Mouse (Mus musculus) intestine, embryonic 14.5 days (tissue): ENCODE data around the gene Slc47a1. TPM values are rescaled to one million over a fixed set of nuclear protein-coding genes. Genes with fewer than 3 reads are reported as not detected.

Experiments used
- ATAC-seq: fragments of 200-750 bp; cut with Nextera tagmentation; replicated peaks from 2 replicates; pipeline ENCODE4 v1.8.0; 2017; ENCODE audit warnings: low read depth, moderate number of reproducible peaks, moderate TSS enrichment, moderate library complexity; ENCODE audit not compliant: low FRiP score, low TSS enrichment
- DNase-seq: peaks from one replicate; pipeline ENCODE4 v3.0.0-alpha.2; 2018; ENCODE audit warnings: low spot score
- H3K27ac ChIP-seq: fragments of 300-500 bp; sonication (generic); 2 replicates; pipeline ENCODE4 v1.5.1; 2014; ENCODE audit warnings: low read depth, mild to moderate bottlenecking, control low read depth
- H3K27me3 ChIP-seq: fragments of 300-500 bp; sonication (generic); replicated peaks from 2 replicates; pipeline ENCODE4 v1.6.1; 2014; ENCODE audit warnings: low read length, control low read depth; ENCODE audit not compliant: control insufficient read depth, insufficient read depth
- H3K36me3 ChIP-seq: fragments of 300-500 bp; sonication (generic); 2 replicates; pipeline ENCODE4 v1.6.1; 2014; ENCODE audit warnings: low read length, control low read depth; ENCODE audit not compliant: control insufficient read depth, insufficient read depth
- H3K4me1 ChIP-seq: fragments of 300-500 bp; sonication (generic); replicated peaks from 2 replicates; pipeline ENCODE4 v1.6.1; 2014; ENCODE audit warnings: low read length, control low read depth, mixed read lengths; ENCODE audit not compliant: control insufficient read depth, insufficient read depth
- H3K4me2 ChIP-seq: fragments of 300-500 bp; sonication (generic); 2 replicates; pipeline ENCODE4 v1.6.1; 2014; ENCODE audit warnings: low read length
- H3K4me3 ChIP-seq: fragments of 300-500 bp; sonication (generic); 2 replicates; pipeline ENCODE4 v1.5.1; 2014; ENCODE audit warnings: low read depth, low read length, control low read depth, mixed read lengths
- H3K9ac ChIP-seq: fragments of 300-500 bp; sonication (generic); 2 replicates; pipeline ENCODE4 v1.6.1; 2014; ENCODE audit warnings: mild to moderate bottlenecking, low read length
- H3K9me3 ChIP-seq: fragments of 300-500 bp; sonication (generic); 2 replicates; pipeline ENCODE4 v1.6.1; 2016; ENCODE audit warnings: low read length, control low read depth; ENCODE audit not compliant: control insufficient read depth
- WGBS: fragments of 180-500 bp; shearing (Covaris S2); extraction: QIAGEN DNeasy Blood & Tissue Kit; methylation state at CpG from one replicate; pipeline ENCODE4 v1.1.7; 2014; 5-methylcytosine and 5-hydroxymethylcytosine counted together
- polyA plus RNA-seq: library from polyadenylated mRNA; unstranded; fragments of >200 nt; fragmentation: Nextera tagmentation; extraction: Ambion mirVana; gene quantifications from 2 replicates; pipeline ENCODE4 v1.2.1, GENCODE M21; 2014

Gene Slc47a1
- polyA plus RNA-seq, 1 experiment from 2014 or later: 0.43 TPM

- WGBS: 86% methylated on average over 6 of the region's 6 CpGs
Observed at GRCm38 (mm10) chr11:61364096-61364495, 14.0 kb downstream of the Slc47a1 start.

GRCm38 (mm10) chr11:61361515-61362190 lies 16.5 kb downstream of the Slc47a1 start:
- WGBS: 87% methylated on average over 11 of the region's 11 CpGs
- no peaks in the 10 kb centered on the region for H3K9me3 ChIP-seq
- ATAC-seq: no peak
- no peaks in the 10 kb centered on the region for H3K4me1 ChIP-seq
- no peak overlapping the region for H3K9ac ChIP-seq
- H3K4me3 ChIP-seq: no peak overlapping the region
- no peak for DNase-seq
- no peaks in the 10 kb centered on the region for H3K36me3 ChIP-seq
- H3K4me2 ChIP-seq: no peak overlapping the region
- no peak overlapping the region for H3K27ac ChIP-seq
- no peaks in the 10 kb centered on the region for H3K27me3 ChIP-seq

More at GRCm38 (mm10) chr11:61364096-61364495, 14.0 kb downstream of the Slc47a1 start:
- Histone ChIP-seq H3K9me3 (no peaks in the 10 kb centered on the region), H3K27ac (no peak overlapping the region), H3K36me3 (no peaks in the 10 kb centered on the region), H3K27me3 (no peaks in the 10 kb centered on the region), H3K4me1 (no peaks in the 10 kb centered on the region), H3K9ac (no peak overlapping the region), H3K4me2 (no peak overlapping the region), H3K4me3 (no peak overlapping the region)
- ATAC-seq: no peak
- DNase-seq: no peak

- ATAC-seq (no peak), DNase-seq (no peak)
- Histone ChIP-seq H3K4me1 (no peaks in the 10 kb centered on the region), H3K4me3 (no peak overlapping the region), H3K9me3 (no peaks in the 10 kb centered on the region), H3K36me3 (no peaks in the 10 kb centered on the region), H3K27me3 (no peaks in the 10 kb centered on the region), H3K4me2 (no peak overlapping the region), H3K9ac (no peak overlapping the region), H3K27ac (no peak overlapping the region)
- 80% methylated on average over 9 of the region's 9 CpGs for WGBS
Observed at GRCm38 (mm10) chr11:61356600-61356999, 21.5 kb downstream of the Slc47a1 start.

DNA sequence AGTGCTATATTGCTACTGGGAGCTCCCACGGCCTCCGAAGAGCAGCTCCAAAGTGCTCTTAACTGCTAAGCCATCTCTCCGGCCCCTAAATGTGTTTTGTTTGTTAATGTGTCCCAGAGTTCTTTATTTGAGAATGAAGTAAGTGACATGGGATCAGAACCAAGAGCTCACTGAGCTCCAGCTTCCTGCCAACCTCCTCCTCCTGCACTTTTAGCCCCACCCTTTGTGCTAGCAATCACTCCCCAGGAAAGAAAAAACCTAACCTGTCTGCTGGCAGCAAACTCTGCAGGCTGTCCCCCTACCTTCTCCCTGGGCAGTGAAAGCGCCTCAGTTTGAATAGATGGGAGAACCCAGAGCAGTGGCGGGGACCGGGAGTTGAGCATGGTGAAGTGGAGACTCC lies 22.0 kb downstream of the Slc47a1 start:
- 78% methylated on average over 6 of the region's 6 CpGs for WGBS
- no peak overlapping the region for H3K4me2 ChIP-seq
- H3K9me3 ChIP-seq: no peaks in the 10 kb centered on the region
- H3K27ac ChIP-seq: no peak overlapping the region
- H3K4me3 ChIP-seq: no peak overlapping the region
- no peaks in the 10 kb centered on the region for H3K4me1 ChIP-seq
- H3K27me3 ChIP-seq: no peaks in the 10 kb centered on the region
- no peak overlapping the region for H3K9ac ChIP-seq
- ATAC-seq (no peak), DNase-seq (no peak)
- no peaks in the 10 kb centered on the region for H3K36me3 ChIP-seq

DNA sequence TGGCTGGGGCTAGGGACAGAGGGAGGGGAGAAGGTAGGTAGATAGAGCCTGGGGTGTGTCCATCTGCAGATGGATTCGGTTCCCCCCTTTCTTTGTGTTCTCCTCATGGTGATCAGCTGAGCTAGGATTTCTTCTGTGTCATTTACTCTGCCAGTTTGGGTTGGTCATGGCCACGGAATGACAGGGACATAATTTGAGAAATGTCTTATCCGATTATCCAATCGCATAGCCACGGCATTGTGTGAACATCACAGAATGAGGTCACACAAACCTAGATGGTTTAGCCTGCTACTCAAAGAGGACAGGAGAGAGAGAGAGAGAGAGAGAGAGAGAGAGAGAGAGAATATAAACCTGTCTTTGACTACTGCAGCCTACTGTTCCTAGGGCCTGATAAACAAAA lies 22.8 kb downstream of the Slc47a1 start:
- H3K4me3 ChIP-seq: no peak overlapping the region
- H3K4me2 ChIP-seq: no peak overlapping the region
- H3K4me1 ChIP-seq: no peaks in the 10 kb centered on the region
- 84% methylated on average over 5 of the region's 5 CpGs for WGBS
- DNase-seq (no peak), ATAC-seq (no peak)
- no peak overlapping the region for H3K27ac ChIP-seq
- no peak overlapping the region for H3K9ac ChIP-seq
- H3K27me3 ChIP-seq: no peaks in the 10 kb centered on the region
- no peaks in the 10 kb centered on the region for H3K9me3 ChIP-seq
- H3K36me3 ChIP-seq: no peaks in the 10 kb centered on the region

GRCm38 (mm10) chr11:61354346-61354745 lies 23.8 kb downstream of the Slc47a1 start:
- Histone ChIP-seq H3K4me1 (no peaks in the 10 kb centered on the region), H3K9me3 (no peaks in the 10 kb centered on the region), H3K27me3 (no peaks in the 10 kb centered on the region), H3K9ac (no peak overlapping the region), H3K27ac (no peak overlapping the region), H3K4me3 (no peak overlapping the region), H3K36me3 (no peaks in the 10 kb centered on the region), H3K4me2 (no peak overlapping the region)
- WGBS: 72% methylated on average over 6 of the region's 6 CpGs
- ATAC-seq: no peak
- DNase-seq: no peak

- no peak overlapping the region for H3K4me2 ChIP-seq
- no peak overlapping the region for H3K27ac ChIP-seq
- ATAC-seq (no peak), DNase-seq (no peak)
- H3K27me3 ChIP-seq: no peaks in the 10 kb centered on the region
- no peak overlapping the region for H3K4me3 ChIP-seq
- no peaks in the 10 kb centered on the region for H3K36me3 ChIP-seq
- no peak overlapping the region for H3K9ac ChIP-seq
- WGBS: 73% methylated on average over 2 of the region's 2 CpGs
- no peaks in the 10 kb centered on the region for H3K4me1 ChIP-seq
- H3K9me3 ChIP-seq: no peaks in the 10 kb centered on the region
Observed at GRCm38 (mm10) chr11:61353038-61353437, 25.1 kb downstream of the Slc47a1 start.

- DNase-seq (no peak), ATAC-seq (no peak)
- H3K9ac ChIP-seq: no peak overlapping the region
- H3K9me3 ChIP-seq: no peaks in the 10 kb centered on the region
- H3K27me3 ChIP-seq: no peaks in the 10 kb centered on the region
- no peak overlapping the region for H3K4me2 ChIP-seq
- WGBS: 64% methylated on average over 9 of the region's 9 CpGs
- H3K36me3 ChIP-seq: no peaks in the 10 kb centered on the region
- no peaks in the 10 kb centered on the region for H3K4me1 ChIP-seq
- no peak overlapping the region for H3K4me3 ChIP-seq
- no peak overlapping the region for H3K27ac ChIP-seq
Observed at GRCm38 (mm10) chr11:61352138-61352651, 25.9 kb downstream of the Slc47a1 start.

- Histone ChIP-seq H3K9ac (no peak overlapping the region), H3K36me3 (no peaks in the 10 kb centered on the region), H3K27ac (no peak overlapping the region), H3K4me3 (no peak overlapping the region), H3K27me3 (0 out of 2 replicates have a peak, but pooled peaks cover 8% of the 10 kb centered on the region), H3K9me3 (no peaks in the 10 kb centered on the region), H3K4me1 (no peaks in the 10 kb centered on the region), H3K4me2 (no peak overlapping the region)
- DNase-seq: peak; percentile 70
- ATAC-seq: peak; percentile 82
- 8% methylated on average over 8 of the region's 8 CpGs for WGBS
Observed at GRCm38 (mm10) chr11:61349337-61349736, 28.8 kb downstream of the Slc47a1 start.
